Mouse (Mus musculus) lung, embryonic 16.5 days (tissue): Measurements from ENCODE around the gene Kxd1. TPM values are rescaled to one million over a fixed set of nuclear protein-coding genes. Genes with fewer than 3 reads are reported as not detected.

Experiments
- ATAC-seq: fragments of 200-750 bp; cut with Nextera tagmentation; 2 replicates; pipeline ENCODE4 v1.8.0; 2017; ENCODE audit warnings: low read depth, mild to moderate bottlenecking, moderate library complexity
- H3K27ac ChIP-seq: fragments of 300-500 bp; sonication (generic); 2 replicates; pipeline ENCODE4 v1.5.1; 2014; ENCODE audit warnings: mild to moderate bottlenecking, control low read depth, low read length
- H3K27me3 ChIP-seq: fragments of 300-500 bp; sonication (generic); 2 replicates; pipeline ENCODE4 v1.6.1; 2014; ENCODE audit warnings: low read depth, low read length, mixed read lengths; ENCODE audit not compliant: control insufficient read depth, insufficient read depth
- H3K36me3 ChIP-seq: fragments of 300-500 bp; sonication (generic); 2 replicates; pipeline ENCODE4 v1.6.1; 2014; ENCODE audit warnings: low read length; ENCODE audit not compliant: control insufficient read depth, insufficient read depth
- H3K4me1 ChIP-seq: fragments of 300-500 bp; sonication (generic); replicated peaks from 2 replicates; pipeline ENCODE4 v1.6.1; 2014; ENCODE audit warnings: low read length, mixed read lengths; ENCODE audit not compliant: control insufficient read depth, insufficient read depth
- H3K4me2 ChIP-seq: fragments of 300-500 bp; sonication (generic); 2 replicates; pipeline ENCODE4 v1.6.1; 2014; ENCODE audit warnings: low read depth, low read length, control low read depth
- H3K4me3 ChIP-seq: fragments of 300-500 bp; sonication (generic); 2 replicates; pipeline ENCODE4 v1.5.1; 2014; ENCODE audit warnings: mild to moderate bottlenecking, low read length, control low read depth
- H3K9ac ChIP-seq: fragments of 300-500 bp; sonication (generic); 2 replicates; pipeline ENCODE4 v1.6.1; 2014; ENCODE audit warnings: low read length, control low read depth
- H3K9me3 ChIP-seq: fragments of 300-500 bp; sonication (generic); 2 replicates; pipeline ENCODE4 v1.6.1; 2016; ENCODE audit warnings: low read length; ENCODE audit not compliant: control insufficient read depth
- WGBS: fragments of 180-500 bp; shearing (Covaris S2); extraction: QIAGEN DNeasy Blood & Tissue Kit; methylation state at CpG from one replicate; pipeline ENCODE4 v1.1.7; 2014; 5-methylcytosine and 5-hydroxymethylcytosine counted together
- polyA plus RNA-seq: library from polyadenylated mRNA; unstranded; fragments of >200 nt; fragmentation: Nextera tagmentation; extraction: Ambion mirVana; gene quantifications from 2 replicates; pipeline ENCODE4 v1.2.1, GENCODE M21; 2015

Kxd1 gene
- polyA plus RNA-seq, 1 experiment from 2014 or later = 55.3 TPM

GRCm38 (mm10) chr8:70539077-70539813, 11.5 kb upstream of the Kxd1 start, which contains the start of gene Ell:
TSS of gene Ell (plus strand) at chr8:70539457.
- under 1% methylated on average over 54 of the region's 58 CpGs for WGBS
- Histone ChIP-seq H3K9ac (peak within 1 kb of the TSS; percentile 90), H3K9me3 (no peaks in the 10 kb centered on the region), H3K36me3 (peaks cover 15% of the 10 kb centered on the region), H3K27ac (peak within 1 kb of the TSS; percentile 99), H3K4me2 (peak within 1 kb of the TSS; percentile 72), H3K4me1 (peaks cover 11% of the 10 kb centered on the region), H3K27me3 (no peaks in the 10 kb centered on the region), H3K4me3 (peak within 1 kb of the TSS; percentile 86)
- peak; percentile 93 for ATAC-seq

- H3K27me3 ChIP-seq = no peaks in the 10 kb centered on the region
- H3K9me3 ChIP-seq = no peaks in the 10 kb centered on the region
- under 1% methylated on average over 32 of the region's 32 CpGs for WGBS
- peak; percentile 84 for ATAC-seq
- H3K27ac ChIP-seq = peak overlapping the region; percentile 99
- peaks cover 16% of the 10 kb centered on the region for H3K36me3 ChIP-seq
- peak overlapping the region; percentile 72 for H3K4me2 ChIP-seq
- H3K9ac ChIP-seq = peak overlapping the region; percentile 68
- H3K4me3 ChIP-seq = peak overlapping the region; percentile 86
- H3K4me1 ChIP-seq = peaks cover 11% of the 10 kb centered on the region
Observed at GRCm38 (mm10) chr8:70538633-70539076, 10.9 kb upstream of the Kxd1 start.

DNA sequence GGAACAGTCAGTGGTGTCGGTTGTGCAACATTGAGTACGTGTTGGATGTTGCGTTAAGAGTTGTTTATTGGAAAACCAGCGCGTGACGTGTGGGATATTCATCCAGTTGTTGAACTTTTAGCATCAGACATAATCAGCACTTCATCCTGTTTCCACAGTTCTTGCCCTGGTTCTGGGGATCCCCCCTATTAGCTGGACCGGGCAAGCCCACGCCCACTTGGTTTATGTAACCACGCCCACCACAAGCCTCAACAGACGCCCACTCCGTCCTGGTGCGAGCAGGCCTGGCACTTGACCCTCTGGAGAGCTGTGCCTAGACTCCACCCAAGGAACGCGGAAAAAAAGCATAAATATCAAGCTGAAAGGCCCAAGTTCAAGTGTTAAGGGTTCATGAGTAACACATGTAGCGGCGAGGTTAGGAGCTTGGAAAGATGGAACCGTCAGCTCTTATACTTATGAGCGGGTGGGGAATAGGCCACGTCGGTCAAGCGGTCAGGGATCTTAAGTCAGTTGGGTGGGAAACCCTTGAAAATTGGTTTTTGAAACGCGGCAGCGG, 10.3 kb upstream of the Kxd1 start:
- peak; percentile 18; the same call in 1 of the 2 replicates for ATAC-seq
- peak overlapping the region; percentile 99 for H3K27ac ChIP-seq
- no peaks in the 10 kb centered on the region for H3K9me3 ChIP-seq
- peak overlapping the region; percentile 86 for H3K4me3 ChIP-seq
- peak overlapping the region; percentile 64 for H3K9ac ChIP-seq
- H3K4me2 ChIP-seq = peak overlapping the region; percentile 72
- peaks cover 16% of the 10 kb centered on the region for H3K36me3 ChIP-seq
- peaks cover 11% of the 10 kb centered on the region for H3K4me1 ChIP-seq
- H3K27me3 ChIP-seq = no peaks in the 10 kb centered on the region
- 9% methylated on average over 24 of the region's 24 CpGs for WGBS

GRCm38 (mm10) chr8:70535701-70536100, 7.9 kb upstream of the Kxd1 start:
- no peaks in the 10 kb centered on the region for H3K27me3 ChIP-seq
- H3K4me3 ChIP-seq = no peak overlapping the region
- H3K27ac ChIP-seq = no peak overlapping the region
- peaks cover 6% of the 10 kb centered on the region for H3K4me1 ChIP-seq
- H3K36me3 ChIP-seq = peaks cover 32% of the 10 kb centered on the region
- WGBS = 81% methylated on average over 2 of the region's 2 CpGs
- no peak overlapping the region for H3K4me2 ChIP-seq
- no peaks in the 10 kb centered on the region for H3K9me3 ChIP-seq
- H3K9ac ChIP-seq = no peak overlapping the region
- no peak for ATAC-seq

- H3K4me2 ChIP-seq = no peak overlapping the region
- no peak for ATAC-seq
- peaks cover 37% of the 10 kb centered on the region for H3K36me3 ChIP-seq
- peaks cover under 1% of the 10 kb centered on the region for H3K4me1 ChIP-seq
- no peaks in the 10 kb centered on the region for H3K27me3 ChIP-seq
- no peak overlapping the region for H3K9ac ChIP-seq
- no peak overlapping the region for H3K27ac ChIP-seq
- 70% methylated on average over 3 of the region's 3 CpGs for WGBS
- H3K9me3 ChIP-seq = no peaks in the 10 kb centered on the region
- no peak overlapping the region for H3K4me3 ChIP-seq
Observed at GRCm38 (mm10) chr8:70535221-70535620, 7.5 kb upstream of the Kxd1 start.

- Histone ChIP-seq H3K27ac (no peak overlapping the region), H3K36me3 (peaks cover 42% of the 10 kb centered on the region), H3K4me3 (no peak overlapping the region), H3K4me1 (0 out of 2 replicates have a peak, but pooled peaks cover 2% of the 10 kb centered on the region), H3K4me2 (no peak overlapping the region), H3K9ac (no peak overlapping the region), H3K27me3 (no peaks in the 10 kb centered on the region), H3K9me3 (no peaks in the 10 kb centered on the region)
- WGBS = 89% methylated on average over 12 of the region's 12 CpGs
- no peak for ATAC-seq
Observed at GRCm38 (mm10) chr8:70534281-70534680, 6.5 kb upstream of the Kxd1 start.

- Histone ChIP-seq H3K9ac (no peak overlapping the region), H3K4me2 (no peak overlapping the region), H3K9me3 (no peaks in the 10 kb centered on the region), H3K4me3 (no peak overlapping the region), H3K36me3 (peaks cover 33% of the 10 kb centered on the region), H3K27ac (no peak overlapping the region), H3K27me3 (no peaks in the 10 kb centered on the region), H3K4me1 (peaks cover 13% of the 10 kb centered on the region)
- ATAC-seq = no peak
- WGBS = 94% methylated on average over 2 of the region's 2 CpGs
Observed at GRCm38 (mm10) chr8:70530314-70530713, 2.6 kb upstream of the Kxd1 start.

- no peaks in the 10 kb centered on the region for H3K9me3 ChIP-seq
- peaks cover 30% of the 10 kb centered on the region for H3K36me3 ChIP-seq
- peaks cover 13% of the 10 kb centered on the region for H3K4me1 ChIP-seq
- no peak overlapping the region for H3K4me2 ChIP-seq
- H3K9ac ChIP-seq = no peak overlapping the region
- H3K27me3 ChIP-seq = no peaks in the 10 kb centered on the region
- WGBS = 92% methylated on average over 3 of the region's 3 CpGs
- H3K4me3 ChIP-seq = no peak overlapping the region
- ATAC-seq = no peak
- H3K27ac ChIP-seq = no peak overlapping the region
Observed at GRCm38 (mm10) chr8:70529741-70530161, 2.0 kb upstream of the Kxd1 start.

DNA sequence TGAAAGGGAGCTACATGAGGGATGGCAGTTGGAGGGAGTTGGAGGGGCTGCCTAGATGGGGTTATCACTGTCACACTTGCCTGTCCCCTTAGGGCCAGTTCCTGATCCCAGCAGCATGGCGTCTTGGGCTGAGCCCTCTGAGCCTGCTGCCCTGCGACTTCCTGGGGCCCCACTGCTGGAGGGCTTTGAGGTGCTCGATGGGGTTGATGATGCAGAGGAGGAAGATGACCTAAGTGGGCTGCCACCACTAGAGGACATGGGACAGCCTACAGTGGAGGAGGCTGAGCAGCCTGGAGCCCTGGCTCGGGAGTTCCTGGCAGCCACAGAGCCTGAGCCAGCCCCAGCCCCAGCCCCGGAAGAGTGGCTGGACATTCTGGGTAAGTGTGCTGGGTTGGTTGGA, 1.5 kb upstream of the Kxd1 start:
- ATAC-seq = no peak
- Histone ChIP-seq H3K36me3 (peaks cover 28% of the 10 kb centered on the region), H3K9ac (no peak overlapping the region), H3K4me2 (no peak overlapping the region), H3K9me3 (no peaks in the 10 kb centered on the region), H3K27ac (no peak overlapping the region), H3K4me1 (peaks cover 13% of the 10 kb centered on the region), H3K27me3 (no peaks in the 10 kb centered on the region), H3K4me3 (no peak overlapping the region)
- WGBS = 67% methylated on average over 5 of the region's 5 CpGs
